Mouse (Mus musculus) urinary bladder, postnatal 14 days (tissue): ENCODE data around the gene Klrb1c.
A peak's percentile ranks its signal among the peaks of the same experiment; 100 is the strongest.
"Not testable (repeated sequence)": the region's sequence is repeated elsewhere in the genome, so short reads cannot be mapped to it uniquely, and the experiment has no call there.

Experiments used
- DNase-seq: peaks from one replicate; pipeline ENCODE4 v3.0.0; 2021; ENCODE audit warnings: low spot score

The Klrb1c gene

DNA sequence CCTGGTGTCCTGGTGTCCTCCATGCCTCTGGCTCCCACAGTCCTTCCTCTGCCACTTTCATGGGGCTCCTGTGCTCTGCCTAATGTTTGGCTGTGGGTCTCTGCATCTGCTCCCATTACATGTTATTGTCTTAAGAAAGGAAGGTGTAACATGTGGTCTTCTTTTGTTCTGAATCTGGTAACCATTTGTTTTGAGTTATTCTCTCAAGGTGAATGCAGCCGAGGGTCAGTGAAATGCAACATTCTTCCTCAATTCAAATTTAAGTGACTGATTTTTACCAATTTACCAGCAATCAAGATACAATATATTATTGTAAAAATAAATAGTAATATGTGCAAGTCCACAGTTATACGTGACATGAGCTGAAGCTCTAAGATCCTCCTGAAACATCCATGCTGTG, at the start of gene Klrb1c:
Gene Klrb1c (minus strand): TSS at position 101 of the 400 bp plus-strand sequence.
- no peak for DNase-seq

DNA sequence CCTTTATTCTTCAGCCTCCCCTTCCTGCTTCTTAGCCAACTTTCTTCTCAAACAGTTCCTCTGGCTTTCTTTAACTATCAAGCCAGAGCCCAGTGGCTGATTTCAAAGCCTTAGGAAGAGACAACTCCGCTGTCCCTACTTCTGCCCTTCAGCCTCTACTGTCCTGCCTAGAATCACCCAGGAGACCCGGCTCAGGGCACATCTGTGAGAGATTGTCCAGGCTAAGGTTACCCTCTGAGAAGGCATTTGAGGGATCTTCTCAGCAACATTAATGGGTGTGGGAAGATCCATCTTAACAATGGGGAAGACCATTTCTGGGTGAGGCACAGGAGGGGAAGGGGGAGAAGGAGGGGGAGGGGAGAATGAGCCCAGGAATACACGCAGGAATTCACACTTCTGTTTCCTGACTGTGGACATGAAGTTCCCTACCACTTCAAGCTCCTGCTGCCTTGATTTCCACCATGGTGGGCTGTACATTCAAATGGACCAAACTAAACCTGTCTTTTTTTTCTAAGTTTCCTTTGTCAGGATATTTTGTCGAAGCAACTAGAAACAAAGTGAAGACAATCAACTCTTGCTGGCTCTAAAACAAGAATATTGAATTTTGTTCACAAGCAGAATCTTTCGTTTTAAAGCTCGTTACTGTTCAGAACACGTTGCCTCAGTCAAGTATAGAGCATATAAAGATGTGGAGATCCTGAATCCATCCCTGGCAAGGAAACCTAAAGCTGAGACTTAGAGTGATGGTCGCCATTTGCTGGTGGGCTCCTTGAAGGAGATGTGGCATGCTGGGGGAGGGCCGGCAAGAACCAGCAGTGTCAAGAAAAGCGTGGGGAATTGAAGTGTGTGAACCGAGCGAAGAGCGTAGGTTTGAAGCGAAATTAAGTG, 48.7 kb upstream of the Klrb1c start:
- DNase-seq, result no peak

DNA sequence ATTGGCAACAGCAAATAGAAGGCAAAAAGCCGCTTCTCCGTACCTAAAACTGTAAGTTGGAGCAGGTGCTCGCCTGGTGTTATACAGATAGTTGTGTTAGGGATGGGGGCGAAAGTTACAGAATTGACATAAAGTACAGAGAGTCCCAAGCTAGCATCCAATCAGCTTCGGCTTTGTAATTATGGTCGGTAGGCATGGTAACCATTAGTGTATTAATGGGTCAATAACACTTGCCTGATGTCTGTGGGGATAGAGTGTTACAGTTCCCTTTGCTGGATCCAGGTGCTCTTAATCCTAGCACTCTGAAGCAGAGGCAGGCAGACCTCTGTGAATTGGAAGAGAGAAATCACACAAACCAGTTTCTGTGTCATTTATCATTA, 47.9 kb upstream of the Klrb1c start:
- DNase-seq, result no peak

DNA sequence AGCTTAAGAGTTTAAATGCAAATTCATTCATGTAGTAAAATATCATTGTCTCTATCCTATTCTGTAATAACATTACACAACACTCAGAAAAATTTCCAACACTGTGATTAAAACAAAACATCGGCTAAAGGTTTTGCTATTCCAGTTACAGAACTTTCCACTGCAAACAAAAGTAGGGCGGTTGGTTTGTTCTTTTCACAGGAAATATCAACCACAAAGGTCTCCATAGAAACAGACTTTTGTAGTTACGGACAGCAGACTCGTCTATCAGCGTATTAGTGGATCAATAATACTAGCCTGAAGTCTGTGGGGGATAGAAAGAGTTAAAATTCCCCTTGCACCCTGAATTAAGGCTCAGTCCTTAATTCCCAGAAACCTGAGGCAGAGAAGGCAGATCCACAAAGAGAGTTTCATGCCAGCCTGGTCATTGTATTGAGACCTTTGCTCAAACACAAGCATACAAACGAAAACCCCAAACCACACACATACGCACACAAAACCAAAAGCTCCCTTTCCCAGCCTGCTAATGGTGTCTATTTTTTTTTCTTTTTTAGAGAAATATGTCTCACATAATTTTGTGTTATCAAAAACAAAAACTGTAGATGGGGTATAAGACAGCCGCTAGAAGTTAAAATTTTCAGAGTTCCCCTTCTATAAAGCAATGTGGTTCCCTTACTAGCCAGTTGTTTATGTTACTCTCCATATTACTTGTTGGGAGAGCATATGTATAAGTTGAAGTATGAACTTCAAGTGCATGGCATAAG, 47.4 kb upstream of the Klrb1c start:
- no peak for DNase-seq

DNA sequence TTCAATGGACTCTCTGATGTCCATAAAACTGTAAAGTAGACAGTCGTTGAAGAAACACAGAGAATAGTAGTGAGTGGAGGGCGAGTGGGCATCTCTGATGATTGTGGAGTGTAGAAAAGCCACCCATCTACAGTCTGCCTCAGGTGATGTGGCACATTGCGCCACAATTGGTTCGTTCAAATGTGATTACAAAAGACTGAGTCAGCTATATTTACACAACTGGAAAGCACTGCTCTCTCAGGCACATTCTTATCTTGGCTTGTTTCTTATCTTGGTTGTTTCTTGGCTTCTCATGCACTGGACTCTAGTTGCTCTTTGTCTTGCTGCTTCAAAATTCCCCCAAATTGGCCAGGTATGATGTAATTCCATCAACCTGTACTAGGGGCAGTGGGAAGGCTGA, 46.6 kb upstream of the Klrb1c start:
- no peak for DNase-seq

DNA sequence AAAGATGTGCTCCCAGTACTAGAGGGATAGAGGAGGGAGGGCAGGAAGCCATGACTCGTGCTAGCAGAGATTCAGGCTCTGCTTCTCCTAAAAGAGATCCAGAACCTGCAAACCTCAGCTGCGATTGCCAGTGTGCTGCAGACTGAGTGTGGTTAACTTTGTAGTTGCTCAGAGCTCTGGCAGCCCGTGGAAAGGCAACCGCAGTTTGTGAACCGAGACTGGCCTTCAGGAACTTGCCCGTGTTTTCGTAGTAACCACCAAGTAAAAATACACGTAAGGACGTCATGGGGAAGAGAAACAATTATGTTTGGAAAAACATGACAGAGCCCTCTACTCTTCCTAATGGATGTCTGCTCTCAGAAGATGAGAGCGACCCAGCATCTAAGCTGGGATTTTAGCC, 44.0 kb upstream of the Klrb1c start:
- DNase-seq, result no peak

DNA sequence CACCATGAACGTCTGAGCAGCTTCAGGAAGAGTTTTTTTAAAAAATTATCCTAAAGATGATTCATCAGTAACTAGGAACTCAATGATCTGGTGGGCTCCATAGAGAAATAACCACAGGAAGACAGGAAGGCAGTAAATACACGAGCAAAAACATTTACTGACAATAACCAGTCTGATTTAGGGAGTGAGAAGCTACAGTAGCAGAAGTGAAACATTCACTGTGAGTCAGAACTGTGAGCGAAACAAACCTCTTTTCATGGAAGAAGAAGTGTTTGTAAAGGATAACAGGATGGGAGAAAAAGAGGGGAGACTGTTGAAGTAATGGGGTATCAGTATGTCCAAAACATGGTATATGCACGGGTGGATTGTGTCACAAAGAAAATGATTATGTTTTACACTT, 40.8 kb upstream of the Klrb1c start:
- no peak for DNase-seq

DNA sequence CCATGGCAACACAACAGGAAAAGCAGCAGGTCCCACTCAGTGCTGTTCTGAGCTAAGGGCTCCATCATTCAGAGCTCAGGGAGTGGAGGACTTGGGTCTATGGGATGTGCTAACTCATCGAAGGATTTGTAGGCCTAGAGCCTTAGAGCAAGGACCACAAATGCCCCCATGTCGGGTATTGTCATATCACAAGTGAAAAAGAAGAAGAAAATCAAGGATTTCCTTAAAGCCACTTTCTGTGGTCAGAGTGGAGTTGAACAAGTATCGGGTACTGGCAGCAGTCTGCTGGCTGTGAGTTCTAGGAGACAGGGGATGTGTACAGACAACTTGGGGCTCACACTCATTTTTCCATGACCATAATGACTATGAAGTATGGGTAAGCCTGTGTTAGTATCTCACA, 37.8 kb upstream of the Klrb1c start:
- DNase-seq, result no peak

DNA sequence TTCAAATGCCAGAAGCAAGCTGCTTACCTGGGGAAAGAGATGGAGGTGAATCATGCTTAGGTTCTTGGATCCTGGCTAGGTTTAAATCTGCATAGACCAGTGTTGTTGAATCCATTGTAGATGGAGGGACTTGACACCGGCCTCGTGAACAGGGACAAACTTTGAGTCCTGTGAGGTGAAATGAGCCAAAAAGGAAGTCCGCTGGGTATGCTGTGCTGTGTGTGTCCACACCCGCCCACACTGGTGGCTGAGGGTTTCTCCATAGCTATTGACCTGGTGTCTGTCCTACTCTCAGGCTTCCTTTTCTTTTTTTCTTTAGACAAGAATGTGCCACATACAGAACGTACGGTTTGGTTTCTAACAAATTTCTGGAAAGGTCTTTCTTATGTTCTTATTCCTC, 37.1 kb upstream of the Klrb1c start, which contains the start of the genes Gm44511 and Klrb1b:
Gene Gm44511 (minus strand): TSS at position 184 of the 400 bp plus-strand sequence.
Gene Klrb1b (minus strand): TSS at position 200 of the 400 bp plus-strand sequence.
- no peak for DNase-seq

DNA sequence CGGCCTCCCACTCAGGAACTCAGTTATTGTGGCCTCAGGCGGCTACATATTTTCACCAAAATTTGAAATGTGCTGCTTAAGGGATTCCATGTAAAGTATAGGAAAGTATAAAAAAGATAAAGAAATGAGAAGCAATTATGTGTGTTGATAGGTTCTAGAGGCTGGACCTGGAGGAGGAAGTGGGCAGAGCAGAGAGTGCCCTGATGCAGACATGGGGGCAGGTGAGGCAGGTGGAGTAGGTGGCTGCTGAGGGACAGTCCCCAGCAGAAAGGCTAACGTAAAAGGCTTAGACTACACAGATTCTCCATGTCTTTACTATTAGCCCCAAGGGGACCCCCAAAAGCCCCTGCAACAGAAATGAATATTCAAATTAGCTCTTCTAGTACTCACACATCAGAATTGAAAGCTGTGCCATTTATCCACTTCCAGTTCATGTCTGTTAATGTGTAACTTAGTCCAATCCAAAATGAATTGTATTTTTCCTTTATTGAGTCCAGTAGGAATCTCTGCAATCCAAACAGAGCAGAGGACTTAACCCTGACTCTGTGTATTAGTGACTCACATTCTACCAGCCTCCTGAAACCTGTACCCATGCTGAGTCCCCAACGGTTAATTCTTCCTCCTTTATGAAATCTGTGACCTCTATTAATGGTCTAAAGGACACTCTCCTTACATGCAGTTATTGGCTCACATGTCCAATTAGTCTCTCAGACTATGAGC, 29.2 kb upstream of the Klrb1c start:
- no peak for DNase-seq

DNA sequence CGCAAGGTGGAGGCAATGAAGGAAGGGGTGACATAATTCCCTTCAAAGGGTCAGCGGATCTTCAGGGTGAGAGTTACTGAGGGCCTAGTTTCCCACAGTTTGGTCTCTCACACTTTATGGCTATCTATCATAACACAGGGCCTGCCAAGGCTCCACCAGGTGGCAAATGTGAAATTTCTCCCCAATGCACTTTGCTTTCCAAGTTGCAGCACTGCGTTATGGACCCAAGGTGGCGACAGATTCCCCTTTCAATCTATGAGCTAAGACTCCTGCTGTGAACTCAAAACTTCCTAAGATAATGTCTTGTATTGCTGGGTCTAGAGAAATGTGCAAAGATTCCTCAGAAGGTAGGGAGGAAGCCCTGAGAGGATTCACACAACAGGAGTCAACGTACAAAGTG, 19.5 kb upstream of the Klrb1c start:
- DNase-seq, result peak; percentile 29

DNA sequence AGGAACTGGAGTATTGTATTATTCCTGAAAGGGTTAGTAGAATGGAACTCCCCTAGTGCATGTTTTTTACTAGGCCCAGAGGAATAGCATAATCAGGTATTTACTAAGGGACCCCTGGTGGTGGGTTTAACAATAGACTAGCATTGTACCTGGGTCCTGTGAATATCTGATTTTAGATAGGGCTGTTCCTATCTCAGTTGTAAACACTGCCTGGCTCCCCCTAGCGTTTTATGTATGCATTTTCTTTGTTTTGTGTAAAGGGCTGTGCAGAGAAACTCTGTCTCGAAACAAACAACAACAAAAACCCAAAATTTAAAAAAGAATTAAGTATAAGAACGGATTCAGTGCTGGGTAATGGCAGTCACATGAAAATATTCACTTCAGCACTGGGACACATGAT, 18.0 kb upstream of the Klrb1c start:
- DNase-seq, result no peak

DNA sequence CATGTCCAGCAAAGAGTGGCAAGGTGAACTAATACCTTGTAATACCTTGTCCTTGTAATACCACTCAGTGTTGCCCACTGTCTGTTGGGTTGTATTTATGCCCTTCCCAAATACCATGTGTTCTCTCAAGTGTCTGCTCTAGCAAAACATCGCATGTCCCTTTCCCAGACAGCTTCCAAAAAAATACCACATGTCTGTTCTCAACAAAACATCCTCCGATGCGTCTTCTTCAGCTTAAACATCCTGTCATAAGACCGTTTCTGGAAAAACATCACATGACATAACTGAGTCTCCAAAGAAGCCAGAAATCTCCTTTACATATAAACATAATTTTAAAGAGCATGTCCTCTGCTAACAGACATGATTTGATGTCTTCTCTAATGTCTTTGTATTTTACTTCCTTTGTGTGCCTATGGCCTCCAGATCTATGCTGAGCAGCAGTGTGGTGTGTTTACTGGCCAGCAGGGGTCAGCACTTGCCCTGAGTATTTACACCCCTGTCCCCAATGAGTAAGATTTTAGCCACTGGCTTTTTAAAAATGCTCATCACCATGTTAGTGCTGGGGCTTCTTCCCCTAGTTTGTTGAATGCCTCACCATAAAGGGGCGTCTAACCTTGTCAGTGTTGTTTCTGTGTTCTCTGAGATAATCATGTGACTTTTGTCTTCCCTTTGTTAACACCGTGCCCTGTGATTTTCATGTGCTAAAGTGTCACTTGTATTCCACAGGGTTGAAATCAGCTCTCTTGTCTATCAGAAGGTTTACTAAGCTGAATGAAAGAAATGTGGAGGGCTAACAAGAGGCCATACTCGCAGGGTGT, 16.0 kb upstream of the Klrb1c start:
- peak; percentile 65 for DNase-seq

DNA sequence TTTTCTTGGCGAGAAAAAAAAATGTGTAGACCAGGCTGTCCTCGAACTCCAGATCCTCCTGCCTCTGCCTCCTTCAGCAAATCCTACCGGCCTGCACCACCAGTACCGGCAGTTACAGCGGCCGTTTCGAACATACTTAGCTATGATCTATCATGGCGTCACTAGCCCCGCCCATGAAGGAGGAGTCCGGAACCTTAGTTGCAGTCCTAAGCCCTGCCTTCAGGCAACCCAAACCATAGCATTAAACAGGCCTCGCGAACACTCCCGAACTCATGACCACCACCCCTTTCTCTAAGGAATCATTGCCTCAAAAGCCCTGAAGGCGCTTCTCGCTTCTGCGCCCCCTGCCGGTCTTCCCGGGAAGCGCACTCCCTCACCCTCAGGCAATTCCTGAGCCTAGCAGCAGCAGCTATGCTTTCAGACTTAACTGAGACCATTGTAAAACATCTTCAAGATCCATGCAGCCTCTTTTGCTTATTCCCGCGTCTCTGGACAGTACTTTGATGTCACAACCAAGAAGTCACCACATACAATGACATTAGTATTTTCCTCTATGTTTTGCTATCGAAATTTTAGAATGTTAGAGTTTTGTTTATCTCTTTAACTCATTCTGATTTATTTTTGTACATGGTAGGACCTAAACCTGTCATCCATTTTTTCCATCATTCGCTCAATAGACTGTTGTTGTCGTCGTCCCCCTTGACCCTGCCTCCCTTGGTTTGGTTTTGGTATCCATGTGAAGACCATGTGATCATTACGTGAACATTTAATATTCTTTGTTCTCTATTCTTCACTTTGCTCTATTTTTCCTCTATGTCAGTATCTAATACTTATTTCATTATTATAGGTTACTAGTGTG, 14.2 kb upstream of the Klrb1c start:
- DNase-seq, result peak; percentile 97

DNA sequence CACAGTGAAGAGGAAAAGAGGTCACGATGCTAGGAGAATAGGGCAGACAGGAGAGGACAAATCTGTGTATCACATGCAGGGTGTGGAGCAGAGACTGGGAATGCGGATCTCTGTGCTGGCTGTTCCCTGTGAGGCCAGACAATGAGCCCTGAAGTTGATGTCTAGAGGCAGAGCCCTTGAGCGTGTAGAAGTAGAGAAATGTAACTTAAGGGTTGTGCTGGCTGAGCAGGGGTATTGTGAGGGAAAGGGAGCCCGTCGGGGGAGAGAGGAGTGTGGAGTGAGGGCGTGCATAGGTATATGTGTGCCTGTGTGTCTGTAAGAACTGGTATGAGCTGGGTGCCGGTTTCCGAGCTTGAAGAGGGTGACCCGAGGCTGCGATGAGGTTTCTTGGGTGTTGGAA, 13.5 kb upstream of the Klrb1c start:
- peak; percentile 14 for DNase-seq

DNA sequence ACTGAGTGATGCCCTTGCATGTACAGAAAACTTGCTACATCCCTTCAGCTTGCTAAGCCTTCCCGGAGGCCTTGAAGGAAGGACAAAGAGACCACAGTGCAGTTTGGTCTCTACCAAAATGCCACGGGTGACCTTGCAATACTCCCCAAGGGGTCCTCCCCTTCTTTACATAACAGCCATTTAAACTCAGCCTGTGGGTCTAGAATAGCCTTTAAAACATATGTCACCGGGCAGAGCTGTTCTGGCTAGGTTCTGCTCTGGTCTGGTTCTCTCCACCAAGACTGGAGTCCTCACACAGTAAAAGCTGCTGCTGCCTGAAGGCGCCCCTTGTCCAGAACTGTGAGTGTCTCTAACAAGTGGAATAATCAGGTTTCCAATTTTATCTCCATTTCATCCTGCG, 11.7 kb upstream of the Klrb1c start:
- not testable (repeated sequence) for DNase-seq

DNA sequence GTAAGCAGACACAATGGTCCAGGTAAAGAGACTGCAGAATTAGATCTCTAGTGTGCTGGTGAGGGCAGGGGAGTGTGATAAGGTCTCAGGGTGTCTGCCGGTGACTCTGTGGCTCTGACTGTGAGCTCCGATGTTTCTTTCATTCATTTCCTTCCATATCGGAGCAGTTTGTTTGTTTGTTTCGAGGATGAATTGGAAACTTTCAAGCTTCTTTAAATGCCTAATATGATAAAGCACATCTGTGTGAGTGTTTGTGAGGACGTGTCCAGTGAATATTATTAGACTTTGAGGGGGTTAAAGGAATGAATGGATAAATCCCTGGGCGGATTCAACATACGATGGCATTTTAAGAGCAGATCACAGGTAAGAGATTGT, 10.9 kb upstream of the Klrb1c start:
- DNase-seq, result no peak

DNA sequence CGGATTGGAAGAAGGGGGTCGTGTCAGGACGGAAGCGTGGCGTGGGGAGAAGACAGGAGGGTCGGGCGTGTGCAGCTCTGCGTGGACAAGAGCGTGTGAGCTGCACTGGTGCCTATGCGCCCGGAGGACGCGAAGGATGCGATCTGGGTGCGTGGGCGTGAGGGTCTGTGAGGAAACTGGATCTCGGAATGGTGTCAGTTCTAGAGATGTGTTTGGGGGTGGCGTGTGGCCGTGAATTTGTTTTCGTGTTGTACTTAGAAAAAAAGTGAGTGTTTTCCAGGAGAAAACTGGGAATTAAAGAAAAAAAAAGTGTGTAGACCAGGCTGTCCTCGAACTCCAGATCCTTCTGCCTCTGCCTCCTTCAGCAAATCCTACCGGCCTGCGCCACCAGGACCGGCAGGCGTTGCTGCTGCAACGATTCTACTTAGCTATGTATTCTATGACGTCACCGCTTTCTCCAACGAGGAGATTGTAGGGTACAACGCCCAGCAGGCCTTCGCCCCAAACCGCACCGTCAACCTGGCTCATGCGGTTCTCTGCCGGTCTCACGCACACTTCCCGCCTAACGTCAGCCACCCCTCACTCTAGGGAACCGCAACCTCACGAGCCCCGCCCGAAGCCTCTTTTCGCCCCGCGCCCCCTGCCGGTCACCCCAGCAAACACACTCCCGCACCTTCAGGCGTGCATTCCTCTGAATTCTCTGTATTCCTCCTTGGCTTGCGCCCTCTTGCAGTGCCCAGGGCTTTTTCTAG, 10.3 kb upstream of the Klrb1c start:
- peak; percentile 80 for DNase-seq

DNA sequence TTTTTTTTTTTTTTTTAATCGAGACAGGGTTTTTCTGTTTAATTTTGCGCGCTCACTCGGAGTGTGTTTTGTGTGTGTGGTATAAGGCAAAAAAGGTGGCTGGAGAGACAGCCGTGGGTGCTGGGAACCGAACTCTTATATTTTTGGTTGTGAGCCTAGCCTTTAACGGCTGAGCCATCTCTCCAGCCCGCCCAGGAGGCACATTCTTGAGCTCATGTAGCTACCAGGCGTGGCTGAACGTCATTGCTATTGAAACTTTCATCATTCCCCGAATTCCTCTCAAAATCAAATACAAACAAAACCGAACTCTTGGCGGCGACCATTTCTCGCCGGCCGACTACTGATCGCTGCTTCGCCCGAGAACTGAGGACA, 9.7 kb upstream of the Klrb1c start:
- DNase-seq, result peak; percentile 78
